Mouse (Mus musculus) forebrain, postnatal 0 days (tissue): ENCODE results near the gene Slc24a5. TPM values are rescaled to one million over a fixed set of nuclear protein-coding genes. Genes with fewer than 3 reads are reported as not detected.

Experiments
- ATAC-seq: fragments of 200-750 bp; cut with Nextera tagmentation; 2 replicates; pipeline ENCODE4 v1.8.0; 2017; ENCODE audit warnings: mild to moderate bottlenecking, moderate library complexity
- DNase-seq: peaks from one replicate; pipeline ENCODE4 v3.0.0-alpha.2; 2015
- H3K27ac ChIP-seq: fragments of 300-500 bp; sonication (generic); 2 replicates; pipeline ENCODE4 v1.5.1; 2014; ENCODE audit warnings: low read depth, mild to moderate bottlenecking, antibody characterized with exemption, low read length, moderate library complexity, mixed read lengths
- H3K27me3 ChIP-seq: fragments of 300-500 bp; sonication (generic); 2 replicates; pipeline ENCODE4 v1.6.1; 2014; ENCODE audit warnings: mild to moderate bottlenecking, low read length, mixed read lengths; ENCODE audit not compliant: insufficient read depth
- H3K36me3 ChIP-seq: fragments of 300-500 bp; sonication (generic); 2 replicates; pipeline ENCODE4 v1.6.1; 2014; ENCODE audit warnings: mild to moderate bottlenecking, moderate library complexity; ENCODE audit not compliant: insufficient read depth
- H3K4me1 ChIP-seq: fragments of 300-500 bp; sonication (generic); 2 replicates; pipeline ENCODE4 v1.6.1; 2014; ENCODE audit warnings: antibody characterized with exemption; ENCODE audit not compliant: insufficient read depth
- H3K4me2 ChIP-seq: fragments of 300-500 bp; sonication (generic); 2 replicates; pipeline ENCODE4 v1.6.1; 2014; ENCODE audit warnings: low read depth, mild to moderate bottlenecking, moderate library complexity
- H3K4me3 ChIP-seq: fragments of 300-500 bp; sonication (generic); 2 replicates; pipeline ENCODE4 v1.5.1; 2014; ENCODE audit warnings: low read depth, low read length, mixed read lengths
- H3K9ac ChIP-seq: fragments of 300-500 bp; sonication (generic); 2 replicates; pipeline ENCODE4 v1.6.1; 2014; ENCODE audit warnings: mild to moderate bottlenecking
- H3K9me3 ChIP-seq: fragments of 300-500 bp; sonication (generic); 2 replicates; pipeline ENCODE4 v1.6.1; 2016; ENCODE audit warnings: low read length
- CTCF ChIP-seq: sonication (generic); IDR thresholded peaks from 2 replicates; pipeline ENCODE4 v1.5.1; 2016; ENCODE audit warnings: antibody characterized with exemption, control low read depth, low read depth
- WGBS: fragments of 180-500 bp; shearing (Covaris S2); extraction: QIAGEN DNeasy Blood & Tissue Kit; methylation state at CpG from one replicate; pipeline ENCODE4 v1.1.7; 2014; 5-methylcytosine and 5-hydroxymethylcytosine counted together
- polyA plus RNA-seq: library from polyadenylated mRNA; unstranded; fragments of >200 nt; fragmentation: Nextera tagmentation; extraction: Ambion mirVana; gene quantifications from 2 replicates; pipeline ENCODE4 v1.2.1, GENCODE M21; 2015
- total RNA-seq: library from RNA; depleted of rRNA; stranded (reverse); fragments of >200 nt; gene quantifications from 2 replicates; pipeline ENCODE4 v1.2.3, GENCODE M21; 2014; rRNA removed

Slc24a5 gene
- total RNA-seq (0.15 TPM in 1 of 2 replicates, not detected in the other), polyA plus RNA-seq (2.8 and 3.2 TPM in 2 replicates)

GRCm38 (mm10) chr2:125067894-125068293 lies at the start of gene Slc24a5:
Gene Slc24a5, plus strand, starts transcription at chr2:125068124.
- DNase-seq = no peak
- no peak within 1 kb of the TSS for H3K4me3 ChIP-seq

GRCm38 (mm10) chr2:125024386-125024785 lies 43.5 kb upstream of the Slc24a5 start:
- no peak overlapping the region for H3K9ac ChIP-seq
- no peaks in the 10 kb centered on the region for H3K9me3 ChIP-seq
- DNase-seq (no peak), ATAC-seq (no peak)
- no peaks in the 10 kb centered on the region for H3K27me3 ChIP-seq
- H3K4me3 ChIP-seq = no peak overlapping the region
- WGBS = 76% methylated on average over 5 of the region's 5 CpGs
- H3K4me2 ChIP-seq = no peak overlapping the region
- no peaks in the 10 kb centered on the region for H3K36me3 ChIP-seq
- no peak for TF ChIP-seq CTCF
- no peak overlapping the region for H3K27ac ChIP-seq
- no peaks in the 10 kb centered on the region for H3K4me1 ChIP-seq

More at GRCm38 (mm10) chr2:125067894-125068293, at the start of gene Slc24a5:
- no peaks in the 10 kb centered on the region for H3K36me3 ChIP-seq
- H3K4me2 ChIP-seq = no peak within 1 kb of the TSS
- no peaks in the 10 kb centered on the region for H3K9me3 ChIP-seq
- no peak within 1 kb of the TSS for H3K9ac ChIP-seq
- H3K4me1 ChIP-seq = no peaks in the 10 kb centered on the region
- 76% methylated on average over 10 of the region's 10 CpGs for WGBS
- H3K27me3 ChIP-seq = no peaks in the 10 kb centered on the region
- ATAC-seq = no peak
- TF ChIP-seq CTCF = no peak
- no peak within 1 kb of the TSS for H3K27ac ChIP-seq

GRCm38 (mm10) chr2:125026358-125027000 lies 41.4 kb upstream of the Slc24a5 start:
- Histone ChIP-seq H3K4me2 (no peak overlapping the region), H3K9ac (no peak overlapping the region), H3K4me3 (no peak overlapping the region), H3K36me3 (no peaks in the 10 kb centered on the region), H3K9me3 (no peaks in the 10 kb centered on the region), H3K27ac (no peak overlapping the region), H3K27me3 (no peaks in the 10 kb centered on the region), H3K4me1 (no peaks in the 10 kb centered on the region)
- ATAC-seq = peak; percentile 50
- WGBS = 74% methylated on average over 14 of the region's 14 CpGs
- no peak for DNase-seq
- no peak for TF ChIP-seq CTCF

GRCm38 (mm10) chr2:125030591-125030990 lies 37.3 kb upstream of the Slc24a5 start:
- WGBS = 62% methylated on average over 7 of the region's 7 CpGs
- DNase-seq = no peak
- no peak for TF ChIP-seq CTCF
- no peaks in the 10 kb centered on the region for H3K27me3 ChIP-seq
- no peaks in the 10 kb centered on the region for H3K4me1 ChIP-seq
- H3K27ac ChIP-seq = no peak overlapping the region
- no peak for ATAC-seq
- no peaks in the 10 kb centered on the region for H3K9me3 ChIP-seq
- no peak overlapping the region for H3K4me3 ChIP-seq
- no peak overlapping the region for H3K9ac ChIP-seq
- no peaks in the 10 kb centered on the region for H3K36me3 ChIP-seq
- H3K4me2 ChIP-seq = no peak overlapping the region

DNA sequence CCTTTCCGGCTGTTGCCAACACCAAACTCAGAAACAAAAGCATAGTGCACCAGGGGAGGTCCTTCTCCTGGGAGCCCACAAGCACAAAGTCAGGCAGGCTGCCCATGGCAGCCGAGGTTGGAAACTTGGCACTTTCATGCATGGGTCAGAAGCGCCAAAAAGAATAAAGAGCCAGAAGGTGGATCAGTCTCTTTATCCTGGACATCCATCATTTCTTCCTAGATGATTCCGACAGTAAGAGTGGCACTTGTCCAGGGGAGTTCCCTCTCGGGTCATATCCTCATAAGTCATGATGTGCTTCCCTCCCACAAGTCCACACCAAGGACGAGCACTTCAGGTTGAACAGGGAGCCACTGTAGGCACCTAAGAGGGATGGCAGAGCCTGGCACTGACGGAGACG lies 36.8 kb upstream of the Slc24a5 start:
- Histone ChIP-seq H3K4me1 (no peaks in the 10 kb centered on the region), H3K4me2 (no peak overlapping the region), H3K4me3 (no peak overlapping the region), H3K27ac (no peak overlapping the region), H3K27me3 (no peaks in the 10 kb centered on the region), H3K9me3 (no peaks in the 10 kb centered on the region), H3K9ac (no peak overlapping the region), H3K36me3 (no peaks in the 10 kb centered on the region)
- WGBS = 52% methylated on average over 8 of the region's 8 CpGs
- DNase-seq = peak; percentile 5
- no peak for ATAC-seq
- no peak for TF ChIP-seq CTCF

DNA sequence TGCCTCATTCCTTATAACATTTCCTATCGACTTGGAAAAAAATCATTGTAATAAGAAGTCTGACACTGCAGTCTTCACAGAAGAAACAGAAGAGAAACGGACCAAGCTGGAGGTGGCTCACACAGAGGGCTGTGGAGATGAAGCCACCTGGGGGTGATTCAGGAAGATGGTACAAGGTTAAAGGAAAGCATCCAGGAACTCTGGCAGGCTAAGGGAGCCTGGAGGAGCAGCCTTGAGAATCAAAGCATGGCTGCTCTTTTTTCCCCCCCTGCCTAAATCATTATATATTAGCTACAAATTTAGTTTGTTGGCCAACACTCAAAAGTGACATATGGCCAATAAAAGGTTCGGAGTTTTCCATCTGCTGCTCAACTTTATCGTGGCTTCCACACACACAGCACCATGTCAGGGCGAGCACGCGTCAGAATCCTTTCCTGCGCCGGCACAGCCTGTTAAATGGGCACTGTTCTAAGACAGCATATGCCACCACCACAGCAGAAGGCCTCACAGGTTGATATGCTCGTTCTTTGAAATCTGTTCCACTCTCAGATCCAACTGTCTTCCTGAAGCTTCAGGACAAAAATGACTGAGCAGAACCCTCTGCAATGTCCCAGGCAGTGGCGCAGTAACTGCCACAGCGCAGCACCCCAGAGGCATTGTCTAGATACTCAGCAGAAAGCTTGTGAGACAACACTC lies 36.2 kb upstream of the Slc24a5 start:
- peak overlapping the region; percentile 64 for H3K27ac ChIP-seq
- no peaks in the 10 kb centered on the region for H3K9me3 ChIP-seq
- no peaks in the 10 kb centered on the region for H3K4me1 ChIP-seq
- DNase-seq (peak; percentile 88), ATAC-seq (peak; percentile 95)
- H3K4me2 ChIP-seq = peak overlapping the region; percentile 18; the same call in 1 of the 2 replicates
- H3K9ac ChIP-seq = no peak overlapping the region
- no peaks in the 10 kb centered on the region for H3K27me3 ChIP-seq
- no peak for TF ChIP-seq CTCF
- WGBS = 47% methylated on average over 12 of the region's 12 CpGs
- no peaks in the 10 kb centered on the region for H3K36me3 ChIP-seq
- H3K4me3 ChIP-seq = no peak overlapping the region
